In the genomic region with DNA sequence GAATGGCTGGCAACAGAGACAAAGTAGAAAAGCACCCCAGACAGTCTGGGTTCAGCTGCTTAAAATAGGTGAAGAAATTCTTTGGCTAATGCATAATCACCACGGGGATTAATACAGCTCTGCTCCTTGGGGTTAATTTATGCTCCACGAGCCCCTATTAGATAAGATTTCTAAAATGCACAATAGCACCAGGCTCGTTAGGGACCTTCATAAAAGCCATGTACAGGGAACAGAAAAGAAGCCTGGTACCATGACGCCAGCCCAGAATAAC, we compare ENCODE assay signal across 12 mouse cellular contexts.
"Had no signal": no experiment of that assay in that cellular context is flagged by ENCODE, and none has a peak within 500 bp of the region (broad histone marks: within the 10 kb centered on the region; RNA-seq: fewer than 3 reads in every experiment).

No protein-coding gene starts in this region.

- H3K27me3 ChIP-seq: limb, embryonic 12.5 days; liver, embryonic 13.5 days; lung, embryonic 15.5 days; megakaryocyte, embryonic 14.5 days; neural tube, embryonic 12.5 days had no signal

- ATAC-seq: liver, postnatal 0 days had no signal

- H3K9me3 ChIP-seq: limb, embryonic 12.5 days; liver, embryonic 13.5 days; lung, embryonic 15.5 days; neural tube, embryonic 12.5 days had no signal

- H3K4me3 ChIP-seq: limb, embryonic 12.5 days; liver, embryonic 13.5 days; lung, embryonic 15.5 days; megakaryocyte, embryonic 14.5 days; neural tube, embryonic 12.5 days had no signal

- H3K36me3 ChIP-seq: limb, embryonic 12.5 days; liver, embryonic 13.5 days; lung, embryonic 15.5 days; neural tube, embryonic 12.5 days had no signal

- DNase-seq: kidney, adult 2 months; kidney, postnatal 25 days; liver; liver, embryonic 13.5 days; liver, postnatal 0 days; lung, postnatal 14 days; thymus, postnatal 36 days had no signal

- H3K9ac ChIP-seq: limb, embryonic 12.5 days; liver, embryonic 13.5 days; liver, postnatal 0 days; lung, embryonic 15.5 days; neural tube, embryonic 12.5 days had no signal

- H3K27ac ChIP-seq: limb, embryonic 12.5 days; liver, embryonic 13.5 days; lung, embryonic 15.5 days; macrophage; neural tube, embryonic 12.5 days had no signal

- H3K4me2 ChIP-seq: limb, embryonic 12.5 days; liver, embryonic 13.5 days; lung, embryonic 15.5 days; neural tube, embryonic 12.5 days had no signal

- H3K4me1 ChIP-seq: limb, embryonic 12.5 days; liver, embryonic 13.5 days; lung, embryonic 15.5 days; megakaryocyte, embryonic 14.5 days had no signal
